Mouse (Mus musculus) T-cell, adult 2 months (primary cell): ENCODE data around the gene Hic1.

Experiments
- DNase-seq: peaks from one replicate; pipeline ENCODE4 v3.0.0; 2022; ENCODE audit warnings: low spot score

Hic1 gene

GRCm38 (mm10) chr11:75169405-75170080 is at the start of gene Hic1:
TSS of gene Hic1 (minus strand) at chr11:75169519.
- DNase-seq: no peak

- no peak for DNase-seq
These were observed 45.0 kb upstream of the Hic1 start for GRCm38 (mm10) chr11:75214081-75214950.

DNA sequence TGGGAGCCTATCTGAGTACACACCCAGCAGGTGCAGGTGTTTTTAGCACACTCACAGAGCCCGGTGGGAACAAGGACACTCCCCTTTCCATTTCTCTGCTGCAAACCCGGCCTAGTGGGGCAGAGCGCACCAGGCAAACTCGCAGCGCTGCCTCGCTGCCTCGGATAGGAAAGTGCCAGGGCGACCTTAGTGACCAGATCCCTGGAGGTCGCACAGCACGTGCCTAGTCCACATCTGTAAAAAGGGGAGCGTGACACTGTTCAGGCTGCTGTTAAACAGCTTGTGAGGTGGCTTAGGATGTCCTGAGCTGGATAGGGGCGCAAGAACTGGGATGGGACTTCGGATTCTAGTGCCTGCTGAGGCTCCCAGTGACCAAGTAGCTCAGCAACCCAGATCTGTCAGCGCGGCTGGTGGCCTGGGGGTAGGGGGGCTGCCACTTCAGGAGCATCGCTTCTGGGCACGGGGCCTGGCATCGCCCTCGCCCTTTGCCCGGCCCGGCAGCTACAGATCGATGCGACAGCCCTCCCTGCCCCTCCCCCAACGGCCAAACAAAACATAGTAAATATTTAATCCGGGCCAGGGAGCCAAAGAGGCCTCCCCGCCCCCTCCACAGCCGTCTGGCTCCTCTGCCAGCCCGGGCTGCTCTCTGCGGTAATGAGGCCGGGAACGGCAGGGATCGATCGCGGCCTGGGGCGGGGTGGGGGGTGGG is 44.2 kb upstream of the Hic1 start:
- DNase-seq: no peak

DNA sequence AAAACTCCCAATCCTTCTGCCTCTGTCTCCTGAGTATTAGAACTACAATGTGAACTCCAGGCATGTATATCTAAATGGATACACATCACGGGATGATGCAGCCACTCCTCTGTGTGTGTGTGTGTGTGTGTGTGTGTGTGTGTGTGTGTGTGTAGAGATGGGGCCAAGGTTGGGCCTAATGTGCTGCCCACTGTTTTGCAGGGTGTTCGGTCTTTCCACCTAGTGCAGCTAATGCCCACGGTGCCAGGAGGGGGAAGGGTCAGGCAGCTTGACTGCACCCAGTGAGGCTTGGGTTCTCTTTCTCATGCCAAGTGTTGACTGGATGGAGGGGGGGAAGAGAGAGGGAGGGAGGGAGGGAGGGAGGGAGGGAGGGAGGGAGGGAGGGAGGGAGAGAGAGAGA is 43.6 kb upstream of the Hic1 start:
- DNase-seq: no peak

- no peak for DNase-seq
These were observed 42.8 kb upstream of the Hic1 start for GRCm38 (mm10) chr11:75212031-75212667.

DNA sequence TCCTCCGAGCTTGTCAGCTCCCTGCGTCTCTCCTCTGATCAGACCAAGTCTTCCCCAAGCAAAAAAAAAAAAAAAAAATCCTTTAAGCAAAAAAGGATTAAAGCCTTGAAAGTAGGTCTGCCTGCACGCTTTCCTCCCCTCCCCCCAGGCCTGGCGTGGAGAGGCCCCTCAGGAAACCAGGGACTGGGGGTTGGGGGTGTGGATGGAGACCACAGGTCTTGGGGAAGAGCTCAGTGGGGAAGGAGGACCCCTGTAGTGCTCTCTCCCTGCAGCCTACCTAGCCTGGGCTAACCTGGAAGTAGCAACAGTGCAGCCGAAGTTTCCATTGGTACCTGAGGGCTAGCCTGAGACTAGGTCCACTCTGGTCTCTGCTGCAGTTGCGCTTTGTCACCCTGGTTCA is 41.4 kb upstream of the Hic1 start:
- no peak for DNase-seq

DNA sequence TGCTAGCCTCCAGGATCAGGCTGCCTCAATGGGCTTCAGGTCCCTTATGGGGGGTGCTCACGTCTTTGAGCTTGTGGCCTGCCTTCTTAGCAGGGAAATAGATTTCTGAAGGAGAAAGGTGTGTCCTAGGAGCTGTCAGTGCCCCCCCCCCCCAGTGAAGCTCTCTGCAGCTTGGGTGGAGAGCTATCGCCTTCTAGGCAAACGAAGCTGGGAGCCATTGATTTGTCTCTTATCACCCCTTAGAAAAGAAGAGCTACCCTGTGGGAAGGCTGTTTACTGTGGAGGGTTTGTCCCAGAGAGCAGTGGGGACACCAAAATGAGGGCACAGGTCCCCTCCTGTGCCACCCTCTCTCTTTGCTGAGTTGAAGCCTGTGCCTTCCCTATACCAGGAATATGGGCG is 40.8 kb upstream of the Hic1 start:
- no peak for DNase-seq

- DNase-seq: no peak
These were observed 40.0 kb upstream of the Hic1 start for GRCm38 (mm10) chr11:75209363-75209762.

DNA sequence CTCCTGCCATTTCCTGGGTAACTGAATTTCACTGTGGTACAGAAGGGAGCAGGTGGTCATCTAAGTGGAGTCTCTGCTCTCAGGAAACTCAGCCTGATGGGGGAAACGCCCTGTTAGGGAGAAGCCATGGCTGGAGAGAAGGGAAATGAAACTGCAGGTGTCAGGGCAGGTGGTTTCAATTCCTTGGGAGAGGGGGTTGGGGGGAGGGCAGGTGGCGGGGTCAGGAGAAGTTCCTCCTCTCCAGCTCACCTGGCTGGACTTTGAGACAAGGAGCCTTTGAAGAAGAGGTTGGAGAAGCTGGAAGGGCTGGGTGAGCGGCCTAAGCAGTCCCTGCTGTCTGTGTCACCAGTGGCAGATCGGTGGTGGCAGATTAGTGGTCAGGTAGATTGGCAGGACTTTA is 37.0 kb upstream of the Hic1 start:
- DNase-seq: no peak

DNA sequence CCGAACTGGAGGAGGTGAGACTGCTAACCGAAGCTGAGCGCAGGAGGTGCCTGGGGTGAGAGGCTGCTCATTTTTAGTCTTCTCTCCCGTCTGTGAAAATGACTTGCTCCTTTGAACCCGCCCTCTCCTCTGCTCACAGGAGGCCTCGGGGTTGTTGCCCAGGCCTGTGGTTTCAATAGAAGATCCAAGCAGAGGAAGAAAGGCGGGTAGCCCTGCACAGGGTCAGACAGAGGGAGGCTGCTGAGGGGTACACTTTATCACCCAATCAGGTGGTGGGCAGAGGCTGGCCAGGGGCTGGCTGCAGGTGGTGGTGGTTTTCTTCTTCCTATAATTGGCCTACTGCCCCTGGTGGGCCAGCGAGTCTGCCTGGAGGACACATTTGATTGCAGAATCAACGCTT is 35.2 kb upstream of the Hic1 start:
- DNase-seq: peak; percentile 28

DNA sequence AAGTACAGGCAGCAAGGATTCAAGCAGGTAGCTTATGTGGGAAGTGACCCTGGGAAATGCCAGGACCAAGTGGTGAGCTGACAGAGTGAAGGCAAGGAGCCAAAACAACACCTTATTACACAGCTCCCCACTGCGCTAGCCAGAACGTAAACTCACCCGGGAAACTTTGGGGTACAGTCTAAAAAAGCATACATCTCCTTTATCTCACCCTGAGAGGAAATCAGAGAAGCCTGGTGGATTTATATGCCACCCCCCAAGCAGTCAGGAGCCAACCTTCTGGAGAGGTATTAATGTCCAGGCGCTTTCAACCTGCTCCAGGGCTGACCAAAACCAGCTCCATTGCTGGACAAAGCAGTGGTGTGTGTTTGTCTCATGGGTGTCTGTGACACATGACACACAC is 34.6 kb upstream of the Hic1 start:
- no peak for DNase-seq

DNA sequence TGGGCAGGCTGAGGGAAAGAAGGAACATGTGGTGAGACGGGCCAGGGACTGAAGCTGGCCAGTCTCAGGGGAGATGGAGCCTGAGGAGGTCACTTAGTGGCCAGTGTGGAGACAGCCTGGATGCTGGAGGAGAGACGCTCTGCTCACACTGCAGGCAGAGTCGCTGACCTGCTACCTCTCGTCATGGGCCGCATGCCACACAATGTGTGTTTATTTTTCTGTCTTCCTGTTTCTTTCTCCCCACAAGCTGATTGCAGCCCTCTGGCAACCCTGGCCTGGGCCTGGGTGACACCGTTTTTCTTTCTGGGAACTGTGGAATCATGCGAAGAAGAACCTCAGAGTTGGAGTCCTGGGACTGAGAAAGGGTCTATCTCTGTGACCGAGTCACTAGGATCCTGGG is 32.4 kb upstream of the Hic1 start:
- DNase-seq: no peak

- DNase-seq: no peak
These were observed 31.6 kb upstream of the Hic1 start for GRCm38 (mm10) chr11:75200935-75201334.

GRCm38 (mm10) chr11:75199951-75200350 is 30.6 kb upstream of the Hic1 start:
- no peak for DNase-seq

DNA sequence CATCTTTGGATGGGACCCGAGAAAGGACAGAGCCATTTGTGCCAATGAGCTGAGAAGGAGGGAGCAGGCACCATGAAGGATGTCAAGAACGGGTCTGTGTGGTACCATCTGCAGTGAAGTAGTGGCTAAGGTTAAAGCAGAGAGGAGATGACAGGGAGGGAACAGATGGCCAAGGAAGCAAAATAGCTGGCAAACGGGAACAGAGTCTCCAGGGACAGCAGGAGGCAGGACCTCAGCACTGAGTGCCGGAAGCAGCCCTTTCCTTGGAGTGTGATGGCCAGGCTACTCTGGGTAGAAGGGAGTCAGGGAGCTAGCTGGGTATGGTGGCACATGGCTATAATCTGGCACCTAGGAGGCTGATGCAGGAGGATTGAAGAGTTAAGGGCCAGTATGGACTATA is 29.5 kb upstream of the Hic1 start:
- DNase-seq: no peak

DNA sequence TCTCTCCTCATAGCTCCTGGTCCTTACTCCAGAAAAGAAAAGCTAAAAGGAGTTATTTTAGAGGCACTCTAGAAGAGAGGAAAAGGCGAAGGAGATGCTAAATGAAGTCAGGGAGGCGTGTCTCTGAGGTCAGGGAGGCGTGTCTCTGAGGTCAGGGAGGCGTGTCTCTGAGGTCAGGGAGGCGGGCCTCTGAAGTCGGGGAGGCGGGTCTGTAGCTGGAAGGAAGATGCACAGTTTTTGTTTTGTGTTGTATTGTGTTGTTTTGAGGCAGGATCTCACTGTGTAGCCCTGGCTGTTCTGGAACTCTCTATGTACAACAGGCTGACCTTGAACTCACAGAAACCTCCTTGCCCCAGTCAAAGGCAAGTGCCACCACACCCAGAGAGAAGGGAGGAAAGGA is 28.6 kb upstream of the Hic1 start:
- DNase-seq: peak; percentile 21

DNA sequence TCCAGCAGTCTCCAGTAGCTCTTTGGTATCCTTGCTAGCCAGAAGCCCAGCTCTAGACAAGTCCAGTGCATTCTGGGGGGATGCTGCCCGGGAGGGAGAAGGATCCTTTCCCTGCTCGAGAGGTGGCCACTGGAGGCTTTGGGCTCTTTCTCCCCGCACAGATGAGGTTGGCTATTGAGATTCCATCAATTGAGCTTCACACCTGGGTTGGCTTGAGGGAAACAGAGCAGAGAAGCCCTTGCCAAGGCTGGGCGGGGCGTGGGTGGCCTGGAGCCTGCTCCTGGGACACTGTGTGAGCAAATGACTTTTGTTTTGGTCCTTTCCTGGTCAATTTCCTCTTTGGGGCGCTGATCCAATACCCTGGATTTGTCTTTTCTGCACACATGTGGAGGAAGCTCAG is 26.8 kb upstream of the Hic1 start:
- DNase-seq: no peak

DNA sequence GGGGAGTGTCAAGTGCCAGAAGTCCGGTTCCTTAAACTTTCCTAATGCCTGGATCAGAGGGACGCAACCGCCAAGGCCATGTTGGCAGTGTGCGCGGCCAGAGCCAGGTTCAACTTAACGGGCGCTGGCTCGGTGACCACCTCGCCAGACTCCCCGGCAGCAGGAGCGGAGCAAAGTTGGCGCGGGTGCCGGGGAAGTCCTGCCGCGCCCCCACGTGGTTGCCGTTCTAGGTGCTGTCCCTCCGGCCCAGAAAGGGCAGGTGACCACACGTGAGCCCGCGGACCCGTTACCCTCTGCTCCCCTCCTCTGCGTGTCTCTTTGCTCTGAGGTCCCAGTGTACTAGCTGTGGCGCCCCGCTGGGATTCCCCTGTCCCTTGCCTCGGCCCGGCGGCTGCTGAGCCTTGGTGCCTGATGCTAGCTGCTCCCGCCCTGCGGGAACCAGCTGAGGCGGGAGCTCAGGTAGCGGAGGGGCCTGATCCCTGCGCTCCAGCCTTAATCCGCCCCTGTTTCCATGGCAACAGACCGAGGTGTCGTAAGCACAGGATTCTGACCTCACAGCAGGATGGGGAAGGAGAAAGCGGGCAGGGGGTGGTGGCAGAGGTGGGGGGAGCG is 25.6 kb upstream of the Hic1 start:
- DNase-seq: peak; percentile 52

- peak; percentile 34 for DNase-seq
These were observed 25.0 kb upstream of the Hic1 start for GRCm38 (mm10) chr11:75194121-75194849.

DNA sequence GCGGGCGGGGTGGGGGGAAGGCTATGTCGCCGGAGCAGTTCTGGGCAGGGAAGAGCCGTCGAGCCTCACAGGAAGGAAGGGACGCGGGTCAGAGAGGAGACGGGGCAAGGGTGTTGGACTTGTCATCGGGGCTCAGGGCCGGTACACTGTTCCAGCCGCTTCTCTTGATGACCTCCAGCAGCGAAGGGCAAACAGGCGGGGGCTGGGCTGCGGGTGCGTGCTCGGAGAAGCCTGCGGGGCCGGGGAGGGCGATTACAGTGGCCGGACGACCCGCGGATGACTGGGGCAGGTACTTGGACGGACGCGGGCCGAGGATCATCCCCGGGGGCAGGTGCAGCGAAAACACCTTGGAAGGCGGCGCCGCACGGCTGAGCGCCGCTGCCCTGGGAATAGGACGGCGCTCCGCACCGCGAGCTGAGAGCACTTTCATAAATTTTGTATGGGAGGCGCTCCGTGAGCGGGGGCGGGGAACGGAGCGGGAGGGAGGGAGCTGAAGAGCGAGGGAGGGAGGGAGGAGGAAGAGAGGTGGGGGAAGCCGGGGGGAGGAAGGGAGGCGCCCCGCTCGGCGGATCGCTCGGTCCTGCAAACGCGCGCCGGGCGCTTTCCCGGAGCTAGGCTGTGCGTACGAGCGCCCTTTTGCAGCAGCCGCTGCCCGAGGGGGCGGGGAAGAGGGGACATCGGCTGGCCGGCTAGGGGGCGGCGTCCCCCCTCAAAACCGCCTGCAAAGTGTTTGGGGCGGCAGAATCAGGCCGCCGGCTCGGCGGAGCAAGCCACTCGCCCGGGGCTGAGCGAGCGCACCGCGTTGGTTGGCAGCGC is 24.1 kb upstream of the Hic1 start, which contains the start of gene Rtn4rl1:
TSS of gene Rtn4rl1 (plus strand) at position 528 of the 816 bp plus-strand sequence.
- DNase-seq: peak; percentile 78
